In the genomic region with DNA sequence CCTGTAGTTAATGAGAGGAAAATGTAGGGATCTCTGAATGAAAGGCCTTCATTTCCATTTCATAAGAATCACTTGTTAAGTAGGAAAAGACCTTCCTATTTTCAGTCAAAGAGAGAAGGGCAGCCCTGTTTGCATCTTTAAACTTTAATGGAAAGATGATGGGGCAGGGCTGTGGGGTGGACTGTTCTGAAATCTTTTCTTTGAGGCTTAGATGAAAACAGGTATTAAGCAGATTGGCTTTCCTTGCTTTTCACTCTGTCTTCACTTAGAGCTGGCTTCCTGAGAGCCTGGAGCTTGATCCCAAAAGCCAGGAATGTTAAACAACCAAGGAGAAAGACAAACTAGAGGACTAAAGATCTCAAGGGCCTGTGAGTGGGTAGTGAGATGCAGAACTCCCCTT, we compare ENCODE assay signal across 18 mouse cellular contexts.
"Had no signal": no experiment of that assay in that cellular context is flagged by ENCODE, and none has a peak within 500 bp of the region (broad histone marks: within the 10 kb centered on the region; RNA-seq: fewer than 3 reads in every experiment).

No protein-coding gene starts in this region.

- H3K27ac ChIP-seq: lung, embryonic 15.5 days; midbrain, embryonic 10.5 days; midbrain, embryonic 12.5 days; neural tube, embryonic 13.5 days; neural tube, embryonic 15.5 days had no signal

- H3K4me2 ChIP-seq: lung, embryonic 15.5 days; midbrain, embryonic 12.5 days; neural tube, embryonic 13.5 days; neural tube, embryonic 15.5 days had no signal

- H3K4me1 ChIP-seq: lung, embryonic 15.5 days; midbrain, embryonic 10.5 days; midbrain, embryonic 12.5 days; neural tube, embryonic 13.5 days; neural tube, embryonic 15.5 days had no signal

- H3K36me3 ChIP-seq: lung, embryonic 15.5 days; midbrain, embryonic 10.5 days; midbrain, embryonic 12.5 days; neural tube, embryonic 13.5 days; neural tube, embryonic 15.5 days had no signal

- DNase-seq: lung, adult 18-20 months; lung, postnatal 4 days; midbrain, embryonic 14.5 days; retina, postnatal 1 day; right cerebral cortex, adult 18-20 months; right cerebral cortex, postnatal 25 days; right cerebral cortex, postnatal 4 days; spleen, adult 18-20 months; thymus, adult 18-20 months; thymus, postnatal 14 days; thymus, postnatal 36 days had no signal

- H3K9me3 ChIP-seq: lung, embryonic 15.5 days; midbrain, embryonic 10.5 days; midbrain, embryonic 12.5 days; neural tube, embryonic 13.5 days; neural tube, embryonic 15.5 days had no signal

- H3K9ac ChIP-seq: lung, embryonic 15.5 days; midbrain, embryonic 12.5 days; neural tube, embryonic 13.5 days; neural tube, embryonic 15.5 days had no signal

- ATAC-seq: midbrain, embryonic 16.5 days had no signal

- H3K27me3 ChIP-seq: lung, embryonic 15.5 days; midbrain, embryonic 12.5 days; neural tube, embryonic 13.5 days; neural tube, embryonic 15.5 days had no signal

- H3K4me3 ChIP-seq: lung, embryonic 15.5 days; midbrain, embryonic 10.5 days; midbrain, embryonic 12.5 days; myocyte; neural tube, embryonic 13.5 days; neural tube, embryonic 15.5 days had no signal
